Mouse (Mus musculus) layer of hippocampus, adult 18-20 months (tissue): ENCODE measurements at regions not wholly inside any gene's neighbourhood (a gene's known extent, or its start where the extent isn't known, plus 50 kb on each side); places are given as distances from the start of the nearest gene placed in this dataset.

ENCODE experiments used
- DNase-seq, 2 experiments: peaks; one replicate each; pipeline ENCODE4 v3.0.0; 2022; ENCODE audit warnings: low spot score in 2 of 2

GRCm38 (mm10) chr13:75204417-75204816 is 114.8 kb downstream of the Pcsk1 start:
- peak in 1 of 2 experiments; percentile 47 for DNase-seq

- DNase-seq: no peak
Observed at GRCm38 (mm10) chr13:75223944-75224343, 134.3 kb downstream of the Pcsk1 start.

GRCm38 (mm10) chr13:75225581-75226297 is 136.1 kb downstream of the Pcsk1 start:
- DNase-seq: no peak

GRCm38 (mm10) chr13:75227616-75228277 is 138.1 kb downstream of the Pcsk1 start:
- DNase-seq: peak; percentile 18 to 80

GRCm38 (mm10) chr13:75236424-75236823 is 146.8 kb downstream of the Pcsk1 start:
- DNase-seq: peak in 1 of 2 experiments; percentile 26
